Mouse (Mus musculus): Measurements from ENCODE around the gene Sash1. TPM values are rescaled to one million over a fixed set of nuclear protein-coding genes. Genes with fewer than 3 reads are reported as not detected.
A peak's percentile ranks its signal among the peaks of the same experiment; 100 is the strongest.

Sash1 gene
- polyA plus RNA-seq, 1 experiment from 2014 or later, result 3.3 TPM

DNA sequence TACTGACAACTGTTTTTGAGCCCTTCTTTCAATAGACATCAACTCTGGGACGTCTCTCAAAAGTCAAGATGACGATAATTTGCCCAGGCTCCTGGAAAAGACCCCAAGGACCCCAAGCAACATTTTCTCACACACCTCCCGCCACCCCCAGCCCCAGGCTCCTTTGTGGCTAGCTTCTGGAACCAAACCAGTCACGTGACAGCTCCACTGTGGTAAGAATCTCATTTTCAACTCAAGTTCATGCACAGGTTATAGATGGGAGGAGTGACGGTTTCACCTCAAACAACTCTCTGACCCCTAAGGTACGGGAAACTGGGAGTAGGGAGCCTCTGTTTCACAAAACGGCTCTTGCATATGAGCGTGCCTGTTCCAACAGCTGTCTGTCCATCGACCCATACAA lies 25.2 kb downstream of the Sash1 start:
- Histone ChIP-seq H3K4me3 (ENCODE audit: low read depth, low read length) (no peak overlapping the region), H3K27ac (replicated peaks; ENCODE audit: low read depth, low read length) (no peak overlapping the region), H3K9ac (replicated peaks; ENCODE audit: low read length) (no peak overlapping the region), H3K27me3 (ENCODE audit: control insufficient read depth, insufficient read depth, low read length) (no peaks in the 10 kb centered on the region), H3K4me1 (ENCODE audit: control insufficient read depth, insufficient read depth, low read length) (no peaks in the 10 kb centered on the region), H3K4me2 (ENCODE audit: low read depth, low read length) (no peak overlapping the region), H3K9me3 (replicated peaks; ENCODE audit: control insufficient read depth, low read length) (no peaks in the 10 kb centered on the region), H3K36me3 (replicated peaks; ENCODE audit: control insufficient read depth, insufficient read depth, low read depth, low read length) (no peaks in the 10 kb centered on the region)
- DNase-seq (ENCODE audit: low spot score) (peak; percentile 30), ATAC-seq (replicated peaks; ENCODE audit: insufficient number of reproducible peaks, low FRiP score, low TSS enrichment, low read depth) (no peak)
- 60% methylated on average over 9 of the region's 9 CpGs for WGBS

- Histone ChIP-seq H3K27me3 (ENCODE audit: control insufficient read depth, insufficient read depth, low read length) (no peaks in the 10 kb centered on the region), H3K4me3 (ENCODE audit: low read depth, low read length) (no peak overlapping the region), H3K27ac (replicated peaks; ENCODE audit: low read depth, low read length) (no peak overlapping the region), H3K36me3 (replicated peaks; ENCODE audit: control insufficient read depth, insufficient read depth, low read depth, low read length) (no peaks in the 10 kb centered on the region), H3K4me2 (ENCODE audit: low read depth, low read length) (no peak overlapping the region), H3K9ac (replicated peaks; ENCODE audit: low read length) (no peak overlapping the region), H3K4me1 (ENCODE audit: control insufficient read depth, insufficient read depth, low read length) (no peaks in the 10 kb centered on the region), H3K9me3 (replicated peaks; ENCODE audit: control insufficient read depth, low read length) (no peaks in the 10 kb centered on the region)
- ATAC-seq (replicated peaks; ENCODE audit: insufficient number of reproducible peaks, low FRiP score, low TSS enrichment, low read depth) (no peak), DNase-seq (ENCODE audit: low spot score) (no peak)
- WGBS, result 93% methylated on average over 7 of the region's 7 CpGs
These were observed 27.2 kb downstream of the Sash1 start for GRCm38 (mm10) chr10:8858718-8859117.

GRCm38 (mm10) chr10:8856942-8857341 lies 28.9 kb downstream of the Sash1 start:
- DNase-seq (ENCODE audit: low spot score) (no peak), ATAC-seq (replicated peaks; ENCODE audit: insufficient number of reproducible peaks, low FRiP score, low TSS enrichment, low read depth) (no peak)
- Histone ChIP-seq H3K9me3 (replicated peaks; ENCODE audit: control insufficient read depth, low read length) (no peaks in the 10 kb centered on the region), H3K4me2 (ENCODE audit: low read depth, low read length) (no peak overlapping the region), H3K4me1 (ENCODE audit: control insufficient read depth, insufficient read depth, low read length) (no peaks in the 10 kb centered on the region), H3K9ac (replicated peaks; ENCODE audit: low read length) (no peak overlapping the region), H3K36me3 (replicated peaks; ENCODE audit: control insufficient read depth, insufficient read depth, low read depth, low read length) (no peaks in the 10 kb centered on the region), H3K4me3 (ENCODE audit: low read depth, low read length) (no peak overlapping the region), H3K27me3 (ENCODE audit: control insufficient read depth, insufficient read depth, low read length) (no peaks in the 10 kb centered on the region), H3K27ac (replicated peaks; ENCODE audit: low read depth, low read length) (no peak overlapping the region)
- WGBS, result 87% methylated on average over 2 of the region's 2 CpGs

DNA sequence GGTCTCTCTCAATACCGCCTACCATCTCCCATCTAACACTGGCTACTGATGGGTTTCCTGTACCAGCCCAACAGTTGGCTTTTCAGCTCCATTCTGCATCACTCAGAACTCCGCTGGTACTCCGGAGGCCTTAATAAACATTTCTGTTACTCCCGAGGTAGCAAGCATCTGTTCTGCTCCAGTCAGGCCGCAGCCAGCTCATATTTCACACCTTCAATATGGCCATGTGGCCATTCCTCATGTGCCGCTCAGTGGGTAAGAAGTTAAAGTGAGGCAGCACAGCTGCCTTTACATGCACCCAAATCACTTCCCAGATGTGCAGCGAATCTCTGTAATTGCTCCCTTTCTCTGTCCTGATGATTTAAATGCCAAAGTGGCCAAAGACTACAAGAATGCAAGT lies 32.5 kb downstream of the Sash1 start:
- WGBS, result 52% methylated on average over 7 of the region's 7 CpGs
- Histone ChIP-seq H3K9me3 (replicated peaks; ENCODE audit: control insufficient read depth, low read length) (no peaks in the 10 kb centered on the region), H3K27ac (replicated peaks; ENCODE audit: low read depth, low read length) (no peak overlapping the region), H3K36me3 (replicated peaks; ENCODE audit: control insufficient read depth, insufficient read depth, low read depth, low read length) (no peaks in the 10 kb centered on the region), H3K4me1 (ENCODE audit: control insufficient read depth, insufficient read depth, low read length) (no peaks in the 10 kb centered on the region), H3K4me3 (ENCODE audit: low read depth, low read length) (no peak overlapping the region), H3K4me2 (ENCODE audit: low read depth, low read length) (no peak overlapping the region), H3K27me3 (ENCODE audit: control insufficient read depth, insufficient read depth, low read length) (no peaks in the 10 kb centered on the region), H3K9ac (replicated peaks; ENCODE audit: low read length) (no peak overlapping the region)
- DNase-seq (ENCODE audit: low spot score) (peak; percentile 70), ATAC-seq (replicated peaks; ENCODE audit: insufficient number of reproducible peaks, low FRiP score, low TSS enrichment, low read depth) (no peak)

DNA sequence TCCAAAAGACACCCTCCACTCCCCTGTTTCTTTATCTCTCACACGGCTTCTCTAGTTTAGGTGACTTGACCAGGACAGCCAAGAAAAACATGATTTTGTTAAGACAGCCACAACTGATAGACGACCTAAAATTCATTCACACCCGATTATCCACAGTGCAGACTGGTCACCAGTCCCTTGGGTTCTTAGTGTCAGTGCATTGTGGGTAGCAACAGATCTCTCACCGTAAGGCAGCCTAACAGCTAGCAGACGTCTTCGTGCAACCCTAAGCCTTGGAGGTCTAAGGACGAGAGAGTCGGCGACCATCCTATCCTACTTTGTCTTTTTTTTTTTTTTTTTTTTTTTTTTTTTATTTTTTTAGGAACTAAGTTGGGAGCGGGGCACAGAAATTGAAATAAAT lies 34.2 kb downstream of the Sash1 start:
- WGBS, result 72% methylated on average over 10 of the region's 10 CpGs
- DNase-seq (ENCODE audit: low spot score), result no peak

GRCm38 (mm10) chr10:8847974-8848373 lies 37.9 kb downstream of the Sash1 start:
- Histone ChIP-seq H3K9ac (replicated peaks; ENCODE audit: low read length) (no peak overlapping the region), H3K27me3 (ENCODE audit: control insufficient read depth, insufficient read depth, low read length) (no peaks in the 10 kb centered on the region), H3K4me3 (ENCODE audit: low read depth, low read length) (no peak overlapping the region), H3K36me3 (replicated peaks; ENCODE audit: control insufficient read depth, insufficient read depth, low read depth, low read length) (no peaks in the 10 kb centered on the region; the same call in 1 of the 2 replicates), H3K27ac (replicated peaks; ENCODE audit: low read depth, low read length) (no peak overlapping the region), H3K4me1 (ENCODE audit: control insufficient read depth, insufficient read depth, low read length) (no peaks in the 10 kb centered on the region), H3K4me2 (ENCODE audit: low read depth, low read length) (no peak overlapping the region), H3K9me3 (replicated peaks; ENCODE audit: control insufficient read depth, low read length) (no peaks in the 10 kb centered on the region)
- 30% methylated on average over 4 of the region's 4 CpGs for WGBS
- DNase-seq (ENCODE audit: low spot score) (no peak), ATAC-seq (replicated peaks; ENCODE audit: insufficient number of reproducible peaks, low FRiP score, low TSS enrichment, low read depth) (no peak)

More for the DNA sequence above, 34.2 kb downstream of the Sash1 start:
- H3K27ac ChIP-seq (replicated peaks; ENCODE audit: low read depth, low read length), result no peak overlapping the region
- no peaks in the 10 kb centered on the region for H3K4me1 ChIP-seq (ENCODE audit: control insufficient read depth, insufficient read depth, low read length)
- no peak overlapping the region for H3K9ac ChIP-seq (replicated peaks; ENCODE audit: low read length)
- no peak overlapping the region for H3K4me3 ChIP-seq (ENCODE audit: low read depth, low read length)
- no peak overlapping the region for H3K4me2 ChIP-seq (ENCODE audit: low read depth, low read length)
- no peaks in the 10 kb centered on the region for H3K27me3 ChIP-seq (ENCODE audit: control insufficient read depth, insufficient read depth, low read length)
- no peaks in the 10 kb centered on the region for H3K9me3 ChIP-seq (replicated peaks; ENCODE audit: control insufficient read depth, low read length)
- H3K36me3 ChIP-seq (replicated peaks; ENCODE audit: control insufficient read depth, insufficient read depth, low read depth, low read length), result no peaks in the 10 kb centered on the region
- ATAC-seq (replicated peaks; ENCODE audit: insufficient number of reproducible peaks, low FRiP score, low TSS enrichment, low read depth), result 0 out of 2 replicates have a peak, but pooled peaks have one; percentile 68

DNA sequence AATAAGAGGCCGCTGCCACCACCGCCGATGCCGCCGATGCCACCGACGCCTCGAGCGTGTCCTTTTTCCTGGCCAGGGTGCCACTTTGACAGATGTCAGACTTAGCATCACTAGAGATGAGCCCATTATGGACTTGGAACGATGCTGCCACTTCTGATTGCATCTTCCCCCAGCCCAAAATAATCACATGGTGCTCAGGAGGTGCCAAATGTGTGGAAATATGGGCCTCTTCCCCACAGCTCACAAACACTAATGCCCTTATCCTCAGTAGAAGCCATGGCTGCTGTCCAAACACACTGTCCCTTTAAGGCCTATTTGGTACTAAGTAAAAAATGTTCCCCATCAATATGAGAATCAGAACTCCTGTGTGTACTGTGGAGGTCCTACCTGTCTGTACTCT lies 39.6 kb downstream of the Sash1 start:
- DNase-seq (ENCODE audit: low spot score), result no peak
- H3K4me3 ChIP-seq (ENCODE audit: low read depth, low read length), result no peak overlapping the region
- 96% methylated on average over 10 of the region's 10 CpGs for WGBS

GRCm38 (mm10) chr10:8845230-8845770 lies 40.6 kb downstream of the Sash1 start:
- no peak overlapping the region for H3K4me3 ChIP-seq (ENCODE audit: low read depth, low read length)
- H3K36me3 ChIP-seq (replicated peaks; ENCODE audit: control insufficient read depth, insufficient read depth, low read depth, low read length), result no peaks in the 10 kb centered on the region; the same call in 1 of the 2 replicates
- H3K9ac ChIP-seq (replicated peaks; ENCODE audit: low read length), result no peak overlapping the region
- no peak overlapping the region for H3K4me2 ChIP-seq (ENCODE audit: low read depth, low read length)
- ATAC-seq (replicated peaks; ENCODE audit: insufficient number of reproducible peaks, low FRiP score, low TSS enrichment, low read depth), result no peak
- no peak for DNase-seq (ENCODE audit: low spot score)
- 65% methylated on average over 2 of the region's 2 CpGs for WGBS
- H3K27me3 ChIP-seq (ENCODE audit: control insufficient read depth, insufficient read depth, low read length), result no peaks in the 10 kb centered on the region
- H3K27ac ChIP-seq (replicated peaks; ENCODE audit: low read depth, low read length), result no peak overlapping the region
- no peaks in the 10 kb centered on the region for H3K9me3 ChIP-seq (replicated peaks; ENCODE audit: control insufficient read depth, low read length)
- H3K4me1 ChIP-seq (ENCODE audit: control insufficient read depth, insufficient read depth, low read length), result no peaks in the 10 kb centered on the region

More for the DNA sequence above, 39.6 kb downstream of the Sash1 start:
- H3K9me3 ChIP-seq (replicated peaks; ENCODE audit: control insufficient read depth, low read length), result no peaks in the 10 kb centered on the region
- no peak overlapping the region for H3K4me2 ChIP-seq (ENCODE audit: low read depth, low read length)
- no peak overlapping the region for H3K9ac ChIP-seq (replicated peaks; ENCODE audit: low read length)
- no peak for ATAC-seq (replicated peaks; ENCODE audit: insufficient number of reproducible peaks, low FRiP score, low TSS enrichment, low read depth)
- H3K4me1 ChIP-seq (ENCODE audit: control insufficient read depth, insufficient read depth, low read length), result no peaks in the 10 kb centered on the region
- no peaks in the 10 kb centered on the region; the same call in 1 of the 2 replicates for H3K36me3 ChIP-seq (replicated peaks; ENCODE audit: control insufficient read depth, insufficient read depth, low read depth, low read length)
- H3K27me3 ChIP-seq (ENCODE audit: control insufficient read depth, insufficient read depth, low read length), result no peaks in the 10 kb centered on the region
- H3K27ac ChIP-seq (replicated peaks; ENCODE audit: low read depth, low read length), result no peak overlapping the region
